Mouse (Mus musculus) right cerebral cortex, adult 18-20 months (tissue): ENCODE results near the gene Olfr648.

Experiments used
- DNase-seq: peaks from one replicate; pipeline ENCODE4 v3.0.0; 2022; ENCODE audit warnings: mixed read lengths

Olfr648 gene

DNA sequence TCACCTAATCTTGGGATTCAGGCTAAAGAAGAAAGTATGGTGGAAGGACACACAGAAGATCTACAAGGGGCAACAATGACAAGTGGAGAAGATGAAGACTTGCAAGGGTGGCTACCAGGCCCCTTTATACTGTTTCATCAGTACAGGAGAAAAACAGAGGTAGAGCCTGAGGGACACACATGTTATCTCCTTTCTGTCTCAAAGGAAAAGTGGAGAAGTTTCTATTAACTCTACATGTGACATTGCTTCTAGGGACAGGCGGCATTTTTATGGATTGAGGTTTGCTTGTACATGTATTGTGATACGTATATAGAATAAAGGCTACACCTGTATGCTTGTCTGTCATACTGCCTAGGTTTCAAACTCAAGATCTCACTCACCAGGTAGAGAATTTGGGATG, at the start of gene Olfr648:
Gene Olfr648 (minus strand): TSS at position 101 of the 400 bp plus-strand sequence.
- no peak for DNase-seq

DNA sequence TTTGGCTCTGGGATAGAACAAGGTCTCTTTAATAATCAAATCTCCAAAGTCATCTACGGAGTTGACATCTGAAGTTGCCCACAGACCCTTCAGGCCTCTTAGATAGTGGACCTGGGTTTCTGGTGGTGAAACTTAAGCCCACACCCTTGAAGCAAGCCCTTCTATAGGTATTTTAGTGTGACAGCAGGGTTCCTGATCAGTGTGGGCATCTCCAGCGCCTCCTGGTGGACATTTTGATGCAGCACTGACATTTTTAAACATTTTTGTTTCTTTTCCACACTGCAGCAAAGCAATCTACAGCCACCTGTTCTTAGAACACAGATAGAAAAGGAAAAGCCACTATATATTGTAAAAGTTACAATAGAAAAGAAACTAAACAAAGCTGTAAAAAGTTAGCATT, 48.0 kb upstream of the Olfr648 start:
- no peak for DNase-seq

DNA sequence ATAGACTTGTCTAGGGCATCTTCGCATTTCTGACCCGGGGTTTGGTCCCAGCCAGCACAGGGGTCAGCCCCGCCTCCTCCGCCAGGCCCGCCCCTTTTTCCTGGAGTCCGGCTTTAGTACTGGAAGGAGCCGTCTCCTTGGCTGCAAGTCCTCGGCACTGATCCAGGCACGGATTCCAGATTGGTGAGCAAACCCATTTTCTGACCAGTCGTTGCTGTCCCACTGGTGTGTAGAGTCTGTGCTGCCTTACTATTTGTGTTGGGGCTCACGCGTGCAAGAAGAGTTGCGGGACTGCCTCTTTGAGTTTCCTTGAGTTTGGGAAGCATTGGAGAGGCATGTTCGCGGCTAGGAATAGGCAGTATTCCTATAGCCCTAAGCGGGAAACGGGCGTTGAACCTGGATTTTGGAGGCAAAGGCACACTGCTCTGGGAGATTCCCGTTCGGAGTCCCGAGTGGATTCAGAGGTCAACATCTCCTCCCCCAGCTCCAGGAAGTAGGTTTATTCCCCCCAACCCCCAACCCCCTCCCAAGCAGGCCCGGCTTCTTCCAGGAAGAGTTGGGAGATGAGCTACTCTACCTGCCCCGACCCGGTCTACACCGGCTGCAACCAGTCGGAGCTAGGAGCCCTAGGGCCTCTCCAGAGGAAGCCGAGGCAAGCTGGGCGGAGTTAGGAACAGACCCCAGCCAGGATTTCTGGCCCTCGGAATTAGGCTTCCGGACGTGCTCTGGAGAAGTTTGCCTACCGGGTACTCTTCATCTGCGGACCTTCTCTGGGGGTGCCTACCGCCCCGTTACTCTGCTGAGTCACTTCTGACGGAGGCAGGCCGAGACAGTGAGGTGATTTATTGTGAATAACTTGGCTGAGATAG, 35.7 kb upstream of the Olfr648 start, which contains the start of gene Trim6:
Gene Trim6 (plus strand): TSS at position 93 of the 869 bp plus-strand sequence.
- peak; percentile 3 for DNase-seq

DNA sequence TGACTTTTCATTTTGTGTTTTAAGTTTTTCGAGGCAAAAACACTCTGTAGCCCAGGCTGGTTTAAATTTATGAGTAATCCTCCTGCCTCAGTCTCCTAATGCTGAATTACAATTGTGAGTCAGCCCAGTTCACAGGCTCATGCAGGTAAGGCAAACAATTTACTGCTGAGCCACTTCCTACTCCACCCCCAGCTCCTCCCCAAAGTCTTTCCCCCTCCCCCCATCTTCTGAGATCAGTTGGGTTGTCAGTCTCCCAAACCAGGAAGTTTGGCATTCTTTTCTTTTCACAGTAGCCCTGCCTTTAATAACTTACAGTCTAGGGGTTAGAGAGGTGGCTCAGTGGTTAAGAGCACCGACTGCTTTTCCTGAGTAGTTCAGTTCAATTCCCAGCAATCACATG, 34.7 kb upstream of the Olfr648 start:
- no peak for DNase-seq

DNA sequence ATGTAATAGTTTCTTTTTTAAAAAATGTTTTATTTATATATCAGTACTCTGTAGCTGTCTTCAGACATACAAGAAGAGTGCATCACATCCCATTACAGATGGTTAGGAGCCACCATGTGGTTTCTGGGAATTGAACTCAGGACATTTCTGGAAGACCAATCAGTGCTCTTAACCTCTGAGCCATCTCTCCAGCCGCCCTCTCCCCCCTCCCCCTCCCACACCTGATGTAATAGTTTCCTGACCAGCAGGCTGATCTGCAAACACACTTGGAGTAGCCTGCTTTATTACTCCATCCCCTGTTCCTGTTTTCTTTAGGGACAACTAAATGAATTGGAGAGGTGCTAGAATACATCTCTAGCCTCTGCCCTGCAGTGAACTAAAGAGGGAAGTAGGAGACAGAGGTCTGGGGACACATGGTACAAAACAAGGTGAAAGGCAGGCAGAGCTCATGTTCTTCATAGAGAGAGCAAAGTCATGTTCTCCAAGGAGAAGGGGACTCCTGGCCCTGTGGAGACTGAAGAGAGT, 32.9 kb upstream of the Olfr648 start:
- DNase-seq = no peak

DNA sequence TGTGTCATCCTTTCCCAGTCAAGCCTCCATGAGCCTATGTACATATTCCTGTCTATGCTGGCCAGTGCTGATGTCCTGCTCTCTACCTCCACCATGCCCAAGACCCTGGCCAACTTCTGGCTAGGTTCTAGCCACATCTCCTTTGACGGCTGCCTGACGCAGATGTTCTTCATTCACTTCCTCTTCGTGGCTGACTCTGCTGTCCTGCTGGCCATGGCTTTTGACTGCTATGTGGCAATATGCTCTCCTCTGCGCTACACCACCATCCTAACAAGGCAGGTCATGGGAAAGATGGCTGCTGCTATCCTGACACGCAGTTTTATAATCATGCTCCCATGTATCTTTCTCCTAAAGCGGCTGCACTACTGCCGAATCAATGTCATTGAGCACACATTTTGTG, 23.0 kb upstream of the Olfr648 start:
- no peak for DNase-seq

DNA sequence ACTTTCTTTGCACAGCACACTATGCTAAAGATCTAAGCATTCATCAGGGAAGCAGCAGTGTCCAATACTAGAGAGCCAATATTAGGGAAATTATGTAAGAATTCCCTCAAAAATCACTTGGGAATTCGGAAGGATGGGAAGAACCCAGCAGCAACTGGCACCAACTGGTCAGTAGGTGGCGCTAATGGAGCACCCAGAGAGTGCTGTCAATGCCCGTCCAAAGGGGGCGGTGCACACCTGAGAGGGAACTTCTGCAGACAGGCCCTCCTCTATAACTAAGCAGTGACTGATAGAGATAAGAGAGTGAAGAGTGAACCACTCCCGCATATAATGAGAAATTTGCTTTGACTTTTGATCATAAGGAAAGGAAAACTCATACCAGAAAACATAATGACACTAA, 16.6 kb upstream of the Olfr648 start:
- peak; percentile 25 for DNase-seq

DNA sequence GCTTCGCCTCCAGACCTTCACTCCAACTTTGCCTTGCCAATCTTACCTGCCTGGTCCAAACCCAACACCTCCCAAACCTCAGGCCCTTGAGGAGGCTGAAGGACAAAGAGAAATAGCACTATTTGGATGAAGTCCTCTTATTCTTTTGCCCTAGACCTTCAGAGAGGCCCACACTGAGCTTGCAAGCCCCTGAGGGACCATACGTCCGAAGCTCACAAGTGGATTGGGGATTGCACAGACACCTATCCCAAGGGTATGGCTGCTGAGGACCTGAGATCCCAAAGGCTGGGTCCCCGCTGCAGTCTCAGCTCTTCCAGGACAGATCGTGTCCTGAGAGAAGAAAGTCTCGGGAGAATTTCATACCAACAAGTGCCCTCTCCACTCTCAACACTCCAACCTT, 12.7 kb upstream of the Olfr648 start, which contains the start of gene Olfr649:
Gene Olfr649 (minus strand): TSS at position 101 of the 400 bp plus-strand sequence.
- no peak for DNase-seq

DNA sequence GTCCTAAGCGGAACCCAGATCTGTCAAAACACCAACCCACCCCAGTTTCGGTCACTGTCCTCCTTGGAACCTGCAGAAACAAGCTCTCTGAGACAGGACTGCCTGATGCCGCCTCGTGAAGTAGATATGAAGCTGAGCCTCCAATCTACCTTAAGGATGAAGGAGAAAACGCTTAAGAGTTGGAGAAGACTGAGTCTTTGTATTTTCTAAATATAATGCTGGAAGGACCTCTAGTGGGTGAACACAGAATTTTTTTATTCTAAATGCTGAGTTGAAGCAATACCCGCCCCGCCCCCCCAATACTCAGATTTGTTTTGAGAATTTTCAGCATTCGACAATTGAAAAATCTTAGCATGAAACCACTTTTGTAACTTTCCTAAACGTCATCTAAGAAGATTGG, 8.1 kb upstream of the Olfr648 start:
- DNase-seq = no peak

DNA sequence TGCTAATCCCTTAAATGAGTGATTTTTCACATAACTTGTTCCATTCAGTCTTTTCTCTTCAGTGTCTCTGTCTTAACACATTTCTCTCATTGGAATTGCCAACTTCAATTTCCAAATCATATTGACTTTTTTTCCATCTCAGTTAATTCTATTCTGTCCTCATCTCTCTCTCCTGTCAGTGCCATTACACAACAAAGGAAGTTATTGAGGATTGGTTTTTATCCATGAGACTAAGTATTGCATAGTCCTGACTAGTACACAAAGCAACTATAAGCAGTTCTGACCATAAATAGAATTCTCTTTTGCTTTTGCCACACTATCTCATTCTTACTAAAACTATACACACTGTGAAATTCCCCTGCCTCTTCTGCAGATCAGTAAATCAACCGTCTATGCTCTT, 4.1 kb downstream of the Olfr648 start:
- DNase-seq = no peak

DNA sequence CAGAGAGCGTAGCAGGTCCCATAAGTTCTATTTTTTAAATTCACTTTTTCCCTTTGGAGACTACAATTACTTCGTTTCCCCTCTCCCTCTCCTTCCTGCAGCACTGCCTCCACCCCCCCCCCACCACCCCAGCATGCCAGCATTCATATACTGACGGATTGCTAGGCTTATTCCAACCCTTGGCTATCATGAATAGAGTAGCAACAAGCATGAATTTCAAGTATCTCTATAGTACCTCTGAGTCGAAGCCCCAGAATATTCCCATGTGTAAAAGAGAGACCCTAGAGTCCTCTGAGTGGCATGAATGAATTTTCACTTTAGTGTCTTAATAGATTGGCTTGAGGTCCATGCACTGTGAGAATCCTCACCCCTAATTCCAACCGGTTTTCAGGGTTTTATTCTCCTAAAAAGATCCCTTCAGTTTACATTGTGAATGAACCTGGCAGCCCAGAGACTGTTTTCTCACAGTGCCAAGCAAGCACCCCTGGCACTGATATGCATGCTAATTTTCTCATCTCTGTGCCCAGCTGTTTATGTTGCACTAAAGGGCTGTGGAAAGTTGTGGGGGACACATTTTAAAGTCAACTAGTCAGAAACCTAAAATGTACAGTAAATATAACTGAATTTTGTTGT, 4.7 kb downstream of the Olfr648 start:
- DNase-seq = no peak

DNA sequence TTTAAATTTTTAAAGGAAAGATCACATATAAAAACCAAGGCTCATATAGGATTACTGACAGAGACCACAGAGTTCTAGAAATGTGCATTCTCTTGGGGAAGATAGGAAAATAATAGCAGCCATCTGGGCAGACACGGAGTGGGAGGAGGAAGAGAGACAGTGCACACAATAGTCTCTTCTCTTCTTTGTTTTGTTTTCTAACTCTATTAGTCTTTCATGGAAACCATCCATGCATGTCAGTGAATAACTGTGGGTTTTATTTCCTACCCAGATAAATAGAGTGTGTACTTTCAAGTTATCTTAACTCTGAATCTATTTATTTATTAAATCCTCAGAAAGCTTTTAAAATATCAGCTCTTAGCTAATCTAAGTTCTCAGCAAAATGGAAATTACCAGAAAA, 8.1 kb downstream of the Olfr648 start:
- DNase-seq = no peak

DNA sequence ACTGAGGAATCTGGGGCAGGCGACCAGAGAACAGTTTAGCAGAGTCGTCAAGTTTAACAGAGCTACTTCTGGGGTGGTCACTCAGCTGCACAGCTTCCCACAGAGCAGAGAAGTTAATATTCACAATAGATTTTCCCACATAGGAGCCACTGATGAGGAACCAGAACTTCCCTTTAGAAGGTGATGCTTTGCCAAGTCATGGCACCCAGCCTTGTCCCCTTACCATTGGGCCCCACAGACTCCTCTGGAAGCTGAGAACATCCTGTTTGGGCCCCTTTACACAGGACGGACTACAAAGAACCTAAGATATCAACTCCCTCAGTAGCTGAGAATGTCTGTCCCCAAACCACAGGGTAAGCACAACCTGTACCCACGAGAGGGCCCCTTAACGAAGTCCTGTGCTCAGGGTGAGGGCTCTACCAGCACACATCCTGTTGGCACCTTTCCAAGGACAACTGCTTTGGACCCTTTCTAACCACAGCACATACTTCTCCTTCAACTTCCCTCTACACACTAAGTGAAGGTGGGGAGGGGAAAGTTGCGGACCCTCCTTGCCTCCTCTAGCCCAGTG, 13.5 kb downstream of the Olfr648 start:
- no peak for DNase-seq

DNA sequence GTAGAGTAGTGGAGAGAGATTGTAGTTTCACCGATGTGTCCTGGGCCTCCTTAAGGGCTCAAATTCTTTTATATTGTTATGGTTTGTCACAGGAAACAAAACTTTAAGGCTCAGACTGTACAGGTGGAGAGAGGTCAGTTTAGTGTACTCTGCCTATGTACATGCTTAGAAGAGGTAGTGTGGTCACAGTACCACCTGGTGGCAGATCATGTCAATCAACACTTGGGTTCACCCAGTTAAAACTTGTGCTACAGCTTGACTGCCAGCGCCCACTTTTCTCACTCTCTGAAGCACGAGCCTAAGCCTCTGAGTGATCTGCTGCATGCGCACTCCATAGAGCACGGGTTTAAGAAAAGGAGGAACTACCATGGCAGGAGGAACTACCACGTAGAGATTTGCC, 16.1 kb downstream of the Olfr648 start:
- no peak for DNase-seq

DNA sequence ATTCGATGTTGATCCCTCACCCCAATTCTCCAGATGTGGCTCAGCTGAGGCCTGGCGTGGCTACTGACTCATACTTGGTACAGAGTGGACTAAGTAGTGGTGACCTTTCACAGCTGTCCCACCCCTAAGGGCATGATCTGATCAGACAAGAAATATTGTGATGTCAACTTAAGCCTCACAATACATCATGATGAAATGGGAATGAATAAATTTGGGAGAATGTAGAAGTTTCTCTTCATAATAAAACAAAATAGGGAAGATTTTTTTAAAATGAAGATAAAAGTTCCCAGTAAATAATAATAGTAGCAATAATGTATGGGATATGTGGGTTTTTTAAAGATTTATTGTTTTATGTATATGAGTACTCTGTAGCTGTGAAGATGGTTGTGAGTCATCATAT, 32.7 kb downstream of the Olfr648 start, which contains the start of gene Ubqlnl:
Gene Ubqlnl (minus strand): TSS at position 101 of the 400 bp plus-strand sequence.
- no peak for DNase-seq

DNA sequence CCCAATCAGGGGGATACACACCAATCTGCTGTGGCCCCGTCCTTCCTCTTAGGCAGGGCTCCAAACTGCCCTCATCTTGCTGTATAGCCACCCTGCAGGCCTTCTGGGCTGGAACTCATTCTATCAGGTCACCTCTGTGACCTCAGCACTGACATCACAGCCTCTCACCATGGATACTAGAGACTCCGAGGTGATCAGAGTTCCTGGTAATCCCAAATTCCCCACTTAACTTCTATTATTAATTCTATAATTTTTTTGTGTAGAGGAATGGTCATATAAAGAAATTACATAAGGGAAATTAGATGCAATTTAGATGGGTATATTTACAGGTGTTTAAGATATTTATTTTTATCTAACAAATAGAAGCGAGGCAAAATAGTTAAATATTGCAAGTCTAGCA, 40.0 kb downstream of the Olfr648 start, which contains the start of gene Ubqln3:
Gene Ubqln3 (minus strand): TSS at position 101 of the 400 bp plus-strand sequence.
- DNase-seq = no peak

DNA sequence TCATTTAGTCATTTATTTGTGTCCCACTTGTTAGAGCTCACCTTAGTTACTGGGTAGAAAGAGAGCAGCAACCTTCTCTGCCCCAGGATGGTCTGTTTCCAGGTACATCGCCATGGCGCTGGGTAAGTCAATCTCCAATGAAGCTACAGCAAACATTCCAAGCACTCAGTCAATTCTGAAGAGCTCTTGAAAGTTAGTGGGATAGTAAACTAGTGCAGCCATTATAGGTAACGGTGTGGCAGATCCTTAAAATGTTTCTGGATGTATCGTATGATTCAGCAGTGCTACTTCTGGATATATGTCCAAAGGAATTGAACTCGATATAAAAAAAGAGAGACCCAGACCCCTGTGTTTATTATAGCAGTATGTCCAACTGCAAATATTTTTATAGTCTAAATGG, 45.9 kb downstream of the Olfr648 start, which contains the start of gene Olfr643:
Gene Olfr643 (minus strand): TSS at position 101 of the 400 bp plus-strand sequence.
- DNase-seq = no peak

DNA sequence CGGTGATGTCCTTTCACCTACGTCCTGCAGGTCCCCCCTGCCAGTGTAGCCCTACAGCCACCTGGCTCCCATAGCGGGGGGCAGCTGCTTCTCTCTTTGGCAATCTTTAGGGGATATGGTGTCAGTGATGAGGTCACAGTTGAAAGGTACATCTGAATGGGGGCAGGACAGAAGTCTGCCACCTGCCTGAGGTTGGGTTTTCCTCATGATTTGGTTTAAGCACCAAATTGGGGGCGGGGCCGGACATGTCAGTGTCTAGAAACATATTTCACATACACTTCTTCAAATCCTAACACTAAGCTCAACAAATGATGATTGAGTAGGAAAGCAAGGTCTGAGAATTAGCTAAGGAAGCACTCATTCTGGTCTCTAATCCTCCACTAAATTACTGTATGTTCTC, 53.5 kb downstream of the Olfr648 start, which contains the start of gene Ubqln5:
Gene Ubqln5 (minus strand): TSS at position 101 of the 400 bp plus-strand sequence.
- no peak for DNase-seq
